Mouse (Mus musculus): ENCODE data around the gene Phf14.

DNA sequence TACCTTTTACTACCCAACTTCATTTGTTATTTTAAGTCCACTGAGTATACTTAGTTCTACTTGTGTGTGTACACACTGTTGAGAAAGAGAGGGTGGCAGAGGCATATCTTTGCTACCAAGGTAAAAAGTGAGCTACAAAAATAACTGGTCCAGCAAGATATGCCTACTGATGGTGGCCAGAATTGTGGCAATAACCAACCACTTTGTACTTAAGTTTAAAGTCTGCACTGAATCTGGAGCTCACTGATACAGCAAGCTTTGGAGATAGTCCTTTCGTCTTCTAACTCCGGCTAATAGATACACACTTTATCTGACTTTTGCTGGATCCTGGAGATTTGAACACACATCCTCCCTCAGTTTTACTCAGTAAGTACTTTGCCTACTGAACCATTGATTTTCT lies 115.8 kb downstream of the Phf14 start:
- no peak for TF ChIP-seq CTCF (IDR thresholded peaks at IDR 0.05; ENCODE audit: low read depth)
- TF ChIP-seq EP300 (IDR thresholded peaks at IDR 0.05; ENCODE audit: low read depth), result no peak

Data from heart, postnatal 0 days (tissue).